Mouse (Mus musculus) hindbrain, embryonic 14.5 days (tissue): ENCODE data around the gene Creb1. TPM values are rescaled to one million over a fixed set of nuclear protein-coding genes. Genes with fewer than 3 reads are reported as not detected.

Source experiments
- ATAC-seq: fragments of 200-750 bp; cut with Nextera tagmentation; 2 replicates; pipeline ENCODE4 v1.8.0; 2017; ENCODE audit warnings: moderate number of reproducible peaks, mild to moderate bottlenecking, moderate TSS enrichment, moderate library complexity; ENCODE audit not compliant: low FRiP score
- DNase-seq: peaks from one replicate; pipeline ENCODE4 v3.0.0-alpha.2; 2015; ENCODE audit warnings: low spot score
- H3K27ac ChIP-seq: fragments of 300-500 bp; sonication (generic); 2 replicates; pipeline ENCODE4 v1.5.1; 2014; ENCODE audit warnings: mild to moderate bottlenecking, moderate library complexity
- H3K27me3 ChIP-seq: fragments of 300-500 bp; sonication (generic); 2 replicates; pipeline ENCODE4 v1.6.1; 2014; ENCODE audit warnings: mild to moderate bottlenecking, low read length, mixed read lengths; ENCODE audit not compliant: control insufficient read depth, insufficient read depth
- H3K36me3 ChIP-seq: fragments of 300-500 bp; sonication (generic); replicated peaks from 2 replicates; pipeline ENCODE4 v1.6.1; 2014; ENCODE audit not compliant: control insufficient read depth, insufficient read depth
- H3K4me1 ChIP-seq: fragments of 300-500 bp; sonication (generic); replicated peaks from 2 replicates; pipeline ENCODE4 v1.6.1; 2014; ENCODE audit warnings: antibody characterized with exemption, low read length, mixed read lengths; ENCODE audit not compliant: control insufficient read depth, insufficient read depth
- H3K4me2 ChIP-seq: fragments of 300-500 bp; sonication (generic); replicated peaks from 2 replicates; pipeline ENCODE4 v1.6.1; 2014; ENCODE audit warnings: mild to moderate bottlenecking, moderate library complexity
- H3K4me3 ChIP-seq: fragments of 300-500 bp; sonication (generic); replicated peaks from 2 replicates; pipeline ENCODE4 v1.5.1; 2014; ENCODE audit warnings: mild to moderate bottlenecking, low read length
- H3K9ac ChIP-seq: fragments of 300-500 bp; sonication (generic); 2 replicates; pipeline ENCODE4 v1.6.1; 2014
- H3K9me3 ChIP-seq: fragments of 300-500 bp; sonication (generic); 2 replicates; pipeline ENCODE4 v1.6.1; 2016; ENCODE audit warnings: low read length; ENCODE audit not compliant: control insufficient read depth
- WGBS: fragments of 180-500 bp; shearing (Covaris S2); extraction: QIAGEN DNeasy Blood & Tissue Kit; methylation state at CpG from one replicate; pipeline ENCODE4 v1.1.7; 2014; 5-methylcytosine and 5-hydroxymethylcytosine counted together
- polyA plus RNA-seq: library from polyadenylated mRNA; unstranded; fragments of >200 nt; fragmentation: Nextera tagmentation; extraction: Ambion mirVana; gene quantifications from 2 replicates; pipeline ENCODE4 v1.2.1, GENCODE M21; 2014

The Creb1 gene
- 40.8 and 47.6 TPM in 2 replicates for polyA plus RNA-seq

DNA sequence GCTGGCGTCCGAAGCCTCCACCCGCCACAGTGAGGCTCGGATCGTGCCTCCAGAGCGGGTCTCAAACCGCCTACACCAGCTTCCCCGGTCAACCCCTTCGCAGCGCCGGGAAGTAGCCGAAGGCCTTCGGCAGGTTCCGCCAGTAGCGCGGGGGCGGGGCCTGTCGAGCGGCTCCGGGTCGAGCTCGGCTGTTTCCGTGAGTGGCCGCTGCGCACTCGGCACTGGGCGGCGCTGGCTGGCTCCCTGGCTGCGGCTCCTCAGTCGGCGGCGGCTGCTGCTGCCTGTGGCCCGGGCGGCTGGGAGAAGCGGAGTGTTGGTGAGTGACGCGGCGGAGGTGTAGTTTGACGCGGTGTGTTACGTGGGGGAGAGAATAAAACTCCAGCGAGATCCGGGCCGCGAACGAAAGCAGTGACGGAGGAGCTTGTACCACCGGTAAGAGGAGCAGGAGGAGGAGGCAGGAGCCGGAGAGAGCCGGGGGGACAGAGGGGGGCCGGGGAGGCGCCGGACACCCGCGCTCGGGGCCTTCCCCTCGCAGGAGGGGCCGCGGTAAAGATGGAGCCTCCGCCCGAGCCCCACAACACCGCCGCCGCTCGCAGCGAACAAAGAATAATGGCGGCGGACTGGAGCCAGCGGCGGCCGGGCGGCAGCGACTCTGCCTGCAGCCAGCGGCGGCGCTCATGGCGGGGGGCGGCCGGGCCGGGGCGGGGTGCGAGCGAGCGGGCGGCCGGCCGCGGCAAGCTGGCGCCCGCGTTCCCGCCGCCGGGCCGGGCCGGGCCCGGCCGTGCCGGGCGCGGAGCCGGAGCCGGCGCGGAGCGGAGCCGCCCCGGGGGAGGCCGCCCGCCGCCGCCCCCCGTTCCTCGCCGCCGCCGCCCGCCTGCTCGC lies at the start of gene Creb1:
Gene Creb1, plus strand, starts transcription at position 57 of the 882 bp plus-strand sequence.
- ATAC-seq, result peak; percentile 99

DNA sequence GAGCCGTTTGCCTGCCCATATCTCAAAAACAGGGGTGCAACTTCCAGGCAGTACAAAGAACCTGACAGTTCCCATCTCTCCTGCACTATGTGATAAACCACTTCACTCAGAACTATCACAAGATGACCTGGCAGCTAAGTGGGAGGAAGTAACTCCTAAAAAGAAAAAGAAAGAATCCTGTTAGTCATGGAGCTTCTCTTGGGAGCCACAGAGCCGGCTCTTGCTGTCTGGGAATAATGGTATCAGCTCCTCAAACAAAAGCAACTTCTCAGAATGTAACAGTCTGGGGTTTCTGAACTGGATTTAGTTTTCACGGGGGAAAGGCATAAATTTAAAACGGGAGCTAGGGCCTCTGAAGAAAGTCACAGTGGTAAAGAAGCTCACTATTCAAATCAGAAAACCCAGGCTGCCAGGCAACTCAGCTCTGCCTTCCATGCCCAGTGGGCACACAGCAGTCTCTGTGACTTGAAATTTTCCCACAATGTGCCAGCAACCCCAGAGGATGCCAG lies 43.9 kb upstream of the Creb1 start:
- no peaks in the 10 kb centered on the region for H3K4me1 ChIP-seq
- ATAC-seq (no peak; the same call in 1 of the 2 replicates), DNase-seq (no peak)
- H3K27ac ChIP-seq, result no peak overlapping the region; the same call in 1 of the 2 replicates
- no peak overlapping the region for H3K9ac ChIP-seq
- WGBS, result 40% methylated on average over 4 of the region's 4 CpGs
- H3K27me3 ChIP-seq, result no peaks in the 10 kb centered on the region
- no peak overlapping the region for H3K4me2 ChIP-seq
- H3K9me3 ChIP-seq, result no peaks in the 10 kb centered on the region
- H3K36me3 ChIP-seq, result no peaks in the 10 kb centered on the region
- no peak overlapping the region for H3K4me3 ChIP-seq

More for the DNA sequence above, at the start of gene Creb1:
- H3K4me1 ChIP-seq, result peaks cover 39% of the 10 kb centered on the region
- no peaks in the 10 kb centered on the region for H3K36me3 ChIP-seq
- peak within 1 kb of the TSS; percentile 75 for H3K4me3 ChIP-seq
- peak within 1 kb of the TSS; percentile 95 for H3K4me2 ChIP-seq
- WGBS, result under 1% methylated on average over 114 of the region's 119 CpGs
- H3K9me3 ChIP-seq, result no peaks in the 10 kb centered on the region
- H3K27me3 ChIP-seq, result no peaks in the 10 kb centered on the region
- peak; percentile 99 for DNase-seq
- H3K9ac ChIP-seq, result peak within 1 kb of the TSS; percentile 97
- H3K27ac ChIP-seq, result peak within 1 kb of the TSS; percentile 100

DNA sequence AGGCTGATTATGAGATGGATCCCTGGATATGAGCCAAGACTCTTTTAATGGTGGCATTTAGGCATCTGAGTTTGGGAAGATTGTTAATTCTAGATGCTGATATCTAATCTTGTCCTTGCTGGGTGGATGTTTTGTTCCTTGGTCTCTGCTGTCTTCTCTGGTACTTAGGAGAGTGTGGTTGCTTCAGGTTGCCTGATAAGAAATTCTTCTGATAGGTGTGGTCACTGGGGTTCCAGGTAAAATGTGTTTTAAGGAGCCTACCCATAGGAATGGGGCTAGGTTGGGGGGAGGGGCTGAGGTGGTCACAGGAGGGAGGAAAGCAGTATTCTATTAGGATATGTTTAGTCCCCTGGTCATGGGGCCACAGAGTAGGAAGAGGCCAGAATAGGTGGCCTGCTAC lies 35.6 kb upstream of the Creb1 start:
- Histone ChIP-seq H3K4me3 (no peak overlapping the region), H3K9ac (no peak overlapping the region)

DNA sequence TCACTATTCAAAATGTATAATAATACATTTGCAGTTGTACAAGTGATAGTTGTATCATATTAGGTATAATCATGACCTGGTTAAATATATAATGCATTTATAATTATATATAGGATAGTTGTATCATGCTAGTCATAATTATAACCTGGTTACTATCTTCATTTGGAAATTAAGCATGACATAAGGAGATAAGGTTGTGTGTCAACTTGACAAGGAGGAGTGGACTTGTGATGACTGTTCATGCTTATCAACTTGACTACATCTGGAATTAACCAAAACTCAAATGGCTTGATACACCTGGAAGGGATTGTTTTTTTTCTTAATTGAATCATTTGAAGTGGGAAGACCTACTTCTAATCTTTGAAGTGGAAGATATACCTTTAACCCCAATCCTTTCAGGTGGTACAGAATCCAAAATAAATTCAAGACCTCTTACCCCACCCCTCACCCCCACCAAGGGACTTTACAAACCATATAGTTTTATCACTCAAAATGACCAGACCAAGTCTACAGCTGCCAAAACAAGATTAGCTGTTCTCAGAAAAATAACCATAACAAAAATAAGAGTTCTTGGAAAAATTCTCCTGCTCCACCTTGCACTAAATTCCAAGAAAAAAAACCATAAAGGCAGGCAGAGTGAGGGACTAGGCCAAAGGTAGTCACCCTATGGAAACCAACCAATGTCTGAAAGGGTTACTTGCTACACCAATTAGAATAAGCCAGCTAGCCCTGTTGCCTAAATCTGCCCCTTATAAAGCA lies 30.9 kb upstream of the Creb1 start:
- Histone ChIP-seq H3K36me3 (no peaks in the 10 kb centered on the region), H3K27me3 (no peaks in the 10 kb centered on the region), H3K4me3 (no peak overlapping the region), H3K9me3 (no peaks in the 10 kb centered on the region), H3K27ac (no peak overlapping the region), H3K4me2 (no peak overlapping the region), H3K4me1 (no peaks in the 10 kb centered on the region), H3K9ac (no peak overlapping the region)
- DNase-seq (no peak), ATAC-seq (no peak)

More for the DNA sequence above, 35.6 kb upstream of the Creb1 start:
- Histone ChIP-seq H3K4me2 (no peak overlapping the region), H3K27ac (no peak overlapping the region), H3K27me3 (no peaks in the 10 kb centered on the region), H3K36me3 (no peaks in the 10 kb centered on the region), H3K4me1 (no peaks in the 10 kb centered on the region), H3K9me3 (no peaks in the 10 kb centered on the region)
- DNase-seq (no peak), ATAC-seq (no peak)

DNA sequence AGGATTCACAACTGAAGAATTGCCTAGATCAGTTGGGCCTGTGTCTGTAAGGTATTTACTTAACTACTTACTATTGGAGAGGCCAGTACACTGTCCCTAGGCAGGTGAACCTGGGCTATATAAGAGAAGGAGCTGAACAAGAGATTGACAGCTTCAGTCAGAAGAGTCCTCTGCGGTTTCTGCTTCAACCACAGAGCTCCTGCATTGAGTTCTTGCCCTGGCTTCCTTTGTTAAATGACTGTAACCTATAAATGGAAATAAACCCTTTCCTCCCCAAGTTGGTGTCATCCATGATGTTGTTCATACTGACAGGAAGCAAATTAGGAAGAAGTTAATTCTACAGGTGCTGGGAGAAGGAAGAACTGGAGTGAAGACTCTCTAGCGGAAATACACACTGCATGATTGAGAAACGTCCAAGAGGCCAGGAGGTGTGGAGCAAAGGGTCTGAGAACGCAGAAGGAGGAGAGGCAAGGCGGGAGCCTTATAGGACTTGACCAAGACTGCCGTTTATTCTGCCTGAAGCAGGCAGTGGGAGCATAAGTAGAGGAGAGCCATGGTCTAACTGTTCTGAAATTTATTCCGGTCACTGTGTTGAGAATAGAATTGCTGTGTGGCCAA lies 23.9 kb upstream of the Creb1 start:
- no peak overlapping the region for H3K9ac ChIP-seq
- no peaks in the 10 kb centered on the region for H3K27me3 ChIP-seq
- no peak overlapping the region for H3K4me2 ChIP-seq
- DNase-seq, result no peak
- H3K9me3 ChIP-seq, result no peaks in the 10 kb centered on the region
- H3K4me1 ChIP-seq, result no peaks in the 10 kb centered on the region
- WGBS, result 88% methylated on average over 7 of the region's 7 CpGs
- H3K27ac ChIP-seq, result no peak overlapping the region
- no peak overlapping the region for H3K4me3 ChIP-seq
- H3K36me3 ChIP-seq, result no peaks in the 10 kb centered on the region
- ATAC-seq, result no peak

DNA sequence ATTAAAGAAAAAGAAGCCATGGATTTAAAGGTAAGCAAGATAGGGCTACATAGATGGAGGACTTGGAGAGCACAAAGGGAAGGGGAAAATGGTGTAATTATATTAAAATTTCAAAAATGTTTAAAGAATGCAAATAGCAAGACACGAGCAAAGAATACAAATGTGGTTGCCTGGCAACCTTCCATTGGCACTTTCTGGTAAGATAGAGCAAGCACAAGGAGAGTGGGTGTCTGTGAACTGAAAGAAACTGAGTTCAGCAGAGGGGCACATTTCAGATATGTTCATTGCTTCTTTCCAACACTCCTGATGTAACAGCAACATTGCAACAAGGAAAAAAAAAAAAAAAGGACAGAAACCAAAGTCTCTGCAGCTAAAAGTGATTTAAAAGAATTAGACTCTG lies 22.8 kb upstream of the Creb1 start:
- no peak for ATAC-seq
- Histone ChIP-seq H3K9ac (no peak overlapping the region), H3K4me3 (no peak overlapping the region), H3K9me3 (no peaks in the 10 kb centered on the region), H3K36me3 (no peaks in the 10 kb centered on the region), H3K27ac (no peak overlapping the region), H3K27me3 (no peaks in the 10 kb centered on the region), H3K4me2 (no peak overlapping the region), H3K4me1 (no peaks in the 10 kb centered on the region)
- DNase-seq, result peak; percentile 25
- WGBS, result 36% methylated on average over 1 of the region's 1 CpGs

DNA sequence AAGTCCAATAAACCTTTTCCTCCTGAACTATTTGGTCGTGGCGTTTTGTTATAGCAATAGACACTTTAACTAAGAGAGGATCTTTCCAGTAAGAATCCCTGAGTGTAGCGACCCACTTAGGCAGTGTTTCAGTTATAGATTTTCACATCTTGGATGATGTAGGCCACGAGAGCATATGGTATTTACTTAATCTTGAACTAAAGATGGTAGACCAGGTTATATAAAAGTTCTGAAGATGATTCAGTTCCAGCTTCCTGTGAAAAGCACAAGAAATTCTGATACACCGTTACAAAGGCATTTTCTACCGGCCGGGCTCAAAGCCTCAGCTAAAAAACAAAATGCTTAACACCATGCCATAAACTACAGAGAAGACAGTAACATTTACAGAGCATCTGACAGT lies 18.3 kb upstream of the Creb1 start:
- Histone ChIP-seq H3K9ac (no peak overlapping the region), H3K27ac (no peak overlapping the region), H3K36me3 (no peaks in the 10 kb centered on the region), H3K4me3 (no peak overlapping the region), H3K9me3 (no peaks in the 10 kb centered on the region), H3K4me2 (no peak overlapping the region), H3K27me3 (no peaks in the 10 kb centered on the region), H3K4me1 (no peaks in the 10 kb centered on the region)
- DNase-seq (no peak), ATAC-seq (no peak)
- 92% methylated on average over 7 of the region's 7 CpGs for WGBS

DNA sequence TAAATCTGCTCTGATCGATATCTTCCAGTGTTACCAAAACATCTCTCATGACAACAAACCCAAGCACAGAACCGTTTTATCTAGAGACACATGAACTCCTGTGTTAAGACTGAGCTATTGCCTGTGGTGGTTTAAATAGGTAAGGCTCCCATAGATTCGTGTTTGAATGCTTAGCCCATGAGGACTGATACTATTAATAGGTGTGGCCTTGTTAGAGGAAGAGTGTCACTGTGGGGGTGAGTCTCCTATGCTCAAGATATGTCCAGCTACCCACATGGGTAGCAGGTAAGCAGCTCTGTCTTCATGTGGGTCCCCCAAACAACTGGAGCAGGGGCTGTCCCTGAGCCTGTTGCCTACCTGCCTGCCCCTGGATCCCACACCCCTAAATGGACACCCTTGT lies 15.9 kb upstream of the Creb1 start:
- Histone ChIP-seq H3K36me3 (no peaks in the 10 kb centered on the region), H3K4me2 (no peak overlapping the region), H3K27ac (no peak overlapping the region), H3K27me3 (no peaks in the 10 kb centered on the region), H3K9me3 (no peaks in the 10 kb centered on the region), H3K9ac (no peak overlapping the region), H3K4me1 (no peaks in the 10 kb centered on the region), H3K4me3 (no peak overlapping the region)
- 79% methylated on average over 3 of the region's 3 CpGs for WGBS
- ATAC-seq (no peak), DNase-seq (no peak)

DNA sequence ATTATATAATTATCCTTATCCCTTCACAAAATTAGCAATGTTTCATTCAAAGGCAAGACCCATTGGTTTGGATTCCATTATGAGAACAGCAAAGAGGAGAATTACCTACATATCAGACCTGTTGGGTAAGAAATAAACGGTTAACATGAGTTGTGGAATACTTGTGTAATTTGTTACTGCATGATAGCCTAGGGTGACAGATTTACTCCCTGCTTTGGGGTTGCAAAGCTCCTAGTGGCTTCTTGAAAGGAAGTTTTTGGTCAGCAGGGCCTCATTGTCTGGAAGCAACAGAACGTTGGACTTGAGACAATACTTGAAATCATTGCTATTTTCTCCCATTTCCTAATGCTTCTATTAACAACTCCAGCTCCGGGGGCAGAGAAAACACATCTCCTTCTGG lies 14.0 kb upstream of the Creb1 start:
- Histone ChIP-seq H3K27ac (no peak overlapping the region), H3K4me1 (no peaks in the 10 kb centered on the region), H3K4me3 (no peak overlapping the region), H3K9ac (no peak overlapping the region), H3K36me3 (no peaks in the 10 kb centered on the region), H3K4me2 (no peak overlapping the region), H3K9me3 (no peaks in the 10 kb centered on the region), H3K27me3 (no peaks in the 10 kb centered on the region)
- no peak for DNase-seq
- ATAC-seq, result no peak
- 76% methylated on average over 3 of the region's 3 CpGs for WGBS
